Mouse (Mus musculus): ENCODE measurements around the gene Wdr5.
A peak's percentile ranks its signal among the peaks of the same experiment; 100 is the strongest.
"Not testable (repeated sequence)": the region's sequence is repeated elsewhere in the genome, so short reads cannot be mapped to it uniquely, and the experiment has no call there.

Wdr5 gene

DNA sequence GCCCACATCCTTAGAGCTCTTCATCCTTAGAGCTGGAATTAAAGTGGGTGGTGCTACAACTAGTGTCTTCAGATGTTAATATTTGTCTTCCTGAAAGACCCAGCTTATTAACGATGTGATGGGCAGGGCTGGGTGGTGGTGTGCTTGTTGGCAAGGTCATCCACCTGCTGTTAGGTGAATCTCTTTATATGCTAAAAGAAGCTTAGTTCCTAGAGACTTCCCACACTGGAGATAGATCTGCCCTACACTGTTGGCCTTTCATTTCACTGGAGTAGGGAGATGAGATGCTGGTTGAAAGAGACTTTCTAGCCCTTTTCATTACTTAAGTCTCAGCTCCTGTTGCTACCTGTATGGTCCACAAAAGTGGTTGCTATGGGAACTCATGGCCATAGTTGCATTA is 1.3 kb downstream of the Wdr5 start:
- DNase-seq (ENCODE audit: low read depth, low spot score): no peak
- H3K27me3 ChIP-seq (ENCODE audit: control insufficient read depth, insufficient read depth, low read length, poor library complexity, severe bottlenecking): no peaks in the 10 kb centered on the region
- peaks cover 6% of the 10 kb centered on the region; the same call in 1 of the 2 replicates for H3K36me3 ChIP-seq (ENCODE audit: control insufficient read depth, insufficient read depth, low read length, poor library complexity, severe bottlenecking)

- H3K36me3 ChIP-seq (ENCODE audit: control insufficient read depth, insufficient read depth, low read length, poor library complexity, severe bottlenecking): peaks cover 9% of the 10 kb centered on the region; the same call in 1 of the 2 replicates
- DNase-seq (ENCODE audit: low read depth, low spot score): peak; percentile 37
- no peaks in the 10 kb centered on the region for H3K27me3 ChIP-seq (ENCODE audit: control insufficient read depth, insufficient read depth, low read length, poor library complexity, severe bottlenecking)
Observed at GRCm38 (mm10) chr2:27518283-27518682, 3.3 kb downstream of the Wdr5 start.

DNA sequence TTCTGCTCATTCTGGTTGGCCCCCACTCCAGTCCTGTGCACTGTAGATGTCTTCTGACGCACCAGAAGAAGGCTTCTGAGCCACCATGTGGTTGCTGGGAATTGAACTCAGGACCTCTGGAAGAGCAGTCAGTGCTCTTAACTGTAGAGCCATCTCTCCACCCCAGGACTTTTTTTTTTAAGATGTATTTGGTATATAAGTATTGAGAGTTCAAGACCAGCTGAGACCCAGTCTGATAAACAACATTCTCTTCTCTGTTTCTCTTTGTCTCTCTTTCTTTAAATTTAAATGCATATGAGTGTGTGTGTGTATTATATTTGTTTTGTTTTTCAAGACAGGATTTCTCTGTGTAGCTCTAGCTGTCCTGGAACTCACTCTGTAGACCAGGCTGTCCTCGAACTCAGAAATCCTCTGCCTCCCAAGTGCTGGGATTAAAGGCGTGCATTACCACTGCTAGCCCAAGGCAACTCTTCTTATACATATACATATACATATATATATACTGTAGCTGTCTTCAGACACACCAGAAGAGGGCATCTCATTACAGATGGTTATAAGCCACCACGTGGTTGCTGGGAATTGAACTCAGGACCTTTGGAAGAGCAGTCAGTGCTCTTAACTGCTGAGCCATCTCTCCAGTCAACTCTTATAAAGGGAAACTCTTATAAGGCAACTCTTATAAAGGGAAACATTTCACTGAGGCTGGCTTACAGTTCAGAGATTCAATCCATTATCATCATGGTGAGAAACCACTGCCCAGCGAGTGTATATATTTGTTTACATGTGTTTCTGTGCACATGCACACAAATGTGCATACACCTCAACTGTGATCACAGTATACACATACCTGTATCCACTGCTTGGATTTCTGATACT is 23.7 kb downstream of the Wdr5 start:
- not testable (repeated sequence) for DNase-seq (ENCODE audit: low read depth, low spot score); H3K36me3 ChIP-seq (ENCODE audit: control insufficient read depth, insufficient read depth, low read length, poor library complexity, severe bottlenecking); H3K27me3 ChIP-seq (ENCODE audit: control insufficient read depth, insufficient read depth, low read length, poor library complexity, severe bottlenecking)

DNA sequence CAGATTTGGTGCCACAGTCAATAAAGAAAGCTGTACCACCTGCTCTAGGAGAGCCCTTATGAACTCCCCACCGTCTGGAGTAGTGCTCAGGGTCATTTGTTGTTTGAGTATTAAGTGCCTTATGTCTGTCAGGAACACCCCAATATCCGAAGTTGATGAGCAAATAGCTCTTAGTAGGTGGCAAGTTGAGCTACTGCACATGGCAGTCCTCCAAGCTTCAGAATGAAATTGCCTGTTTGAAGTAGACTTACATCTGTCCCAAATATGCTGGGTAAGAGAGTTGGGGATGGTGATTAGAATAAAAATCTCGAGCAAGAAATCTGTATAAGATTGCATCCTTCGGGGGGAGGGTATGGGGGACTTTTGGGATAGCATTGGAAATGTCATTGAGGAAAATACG is 24.4 kb downstream of the Wdr5 start:
- DNase-seq (ENCODE audit: low read depth, low spot score): peak; percentile 16
- no peaks in the 10 kb centered on the region for H3K27me3 ChIP-seq (ENCODE audit: control insufficient read depth, insufficient read depth, low read length, poor library complexity, severe bottlenecking)
- peaks cover 2% of the 10 kb centered on the region; the same call in 1 of the 2 replicates for H3K36me3 ChIP-seq (ENCODE audit: control insufficient read depth, insufficient read depth, low read length, poor library complexity, severe bottlenecking)

DNA sequence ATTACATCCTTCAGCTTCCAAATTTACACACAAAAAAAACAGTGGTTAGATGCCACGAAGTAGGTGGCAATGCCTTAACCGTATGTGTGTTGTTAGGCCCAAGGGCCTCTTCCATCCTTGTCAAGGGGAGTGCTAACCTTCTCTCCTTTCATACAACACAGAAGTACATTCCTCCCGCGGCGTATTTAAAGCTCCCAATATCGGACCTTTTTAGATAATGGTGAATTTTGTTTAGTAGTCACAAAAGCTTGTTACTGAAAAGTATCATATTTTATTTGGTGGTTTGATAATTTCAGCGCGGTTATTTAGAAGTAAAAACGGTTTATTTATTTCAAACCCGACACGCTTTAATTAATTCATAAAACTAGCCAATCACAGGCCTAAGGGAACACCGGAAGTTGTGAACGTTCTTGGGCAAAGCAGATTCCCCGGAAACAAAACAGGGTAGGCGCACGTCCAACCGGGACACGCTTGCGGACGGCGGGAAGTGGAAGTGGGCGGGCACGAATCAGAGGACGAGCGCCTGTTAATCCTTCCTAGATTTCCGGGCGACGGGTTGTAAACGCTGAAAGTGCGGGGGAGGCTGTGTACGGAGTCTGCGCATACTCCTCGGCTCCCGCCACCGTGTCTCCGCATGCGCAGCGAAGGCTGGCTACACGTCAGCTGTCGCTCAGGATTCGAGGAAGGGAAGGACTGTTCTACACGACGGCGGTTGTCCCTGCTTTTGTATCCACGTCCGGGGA is 25.0 kb downstream of the Wdr5 start:
- DNase-seq (ENCODE audit: low read depth, low spot score): peak; percentile 94
- peaks cover 2% of the 10 kb centered on the region; the same call in 1 of the 2 replicates for H3K36me3 ChIP-seq (ENCODE audit: control insufficient read depth, insufficient read depth, low read length, poor library complexity, severe bottlenecking)
- H3K27me3 ChIP-seq (ENCODE audit: control insufficient read depth, insufficient read depth, low read length, poor library complexity, severe bottlenecking): no peaks in the 10 kb centered on the region

GRCm38 (mm10) chr2:27540515-27540836 is 25.5 kb downstream of the Wdr5 start:
- Histone ChIP-seq H3K27me3 (ENCODE audit: control insufficient read depth, insufficient read depth, low read length, poor library complexity, severe bottlenecking) (no peaks in the 10 kb centered on the region), H3K36me3 (ENCODE audit: control insufficient read depth, insufficient read depth, low read length, poor library complexity, severe bottlenecking) (no peaks in the 10 kb centered on the region)
- no peak for DNase-seq (ENCODE audit: low read depth, low spot score)

DNA sequence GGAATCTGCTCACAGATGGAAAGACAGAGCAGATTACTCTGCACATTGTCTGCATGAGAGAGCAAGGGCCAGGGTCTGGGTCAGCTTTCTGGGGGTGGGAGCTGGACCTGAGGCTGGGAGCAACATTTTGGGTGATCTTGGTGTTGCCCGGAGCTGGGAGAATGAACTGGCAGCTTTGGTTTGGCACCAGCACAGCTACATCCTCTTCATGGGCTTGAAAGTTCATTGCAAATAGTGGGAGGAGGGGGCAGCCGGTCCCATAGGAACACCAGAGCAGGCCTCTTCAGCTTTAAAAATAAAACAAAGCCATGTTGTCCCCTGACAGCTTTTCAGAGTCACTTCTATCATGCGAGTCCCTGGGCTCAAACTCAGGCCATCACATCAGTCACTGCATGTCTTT is 26.3 kb downstream of the Wdr5 start:
- H3K27me3 ChIP-seq (ENCODE audit: control insufficient read depth, insufficient read depth, low read length, poor library complexity, severe bottlenecking): no peaks in the 10 kb centered on the region
- no peaks in the 10 kb centered on the region for H3K36me3 ChIP-seq (ENCODE audit: control insufficient read depth, insufficient read depth, low read length, poor library complexity, severe bottlenecking)
- no peak for DNase-seq (ENCODE audit: low read depth, low spot score)

DNA sequence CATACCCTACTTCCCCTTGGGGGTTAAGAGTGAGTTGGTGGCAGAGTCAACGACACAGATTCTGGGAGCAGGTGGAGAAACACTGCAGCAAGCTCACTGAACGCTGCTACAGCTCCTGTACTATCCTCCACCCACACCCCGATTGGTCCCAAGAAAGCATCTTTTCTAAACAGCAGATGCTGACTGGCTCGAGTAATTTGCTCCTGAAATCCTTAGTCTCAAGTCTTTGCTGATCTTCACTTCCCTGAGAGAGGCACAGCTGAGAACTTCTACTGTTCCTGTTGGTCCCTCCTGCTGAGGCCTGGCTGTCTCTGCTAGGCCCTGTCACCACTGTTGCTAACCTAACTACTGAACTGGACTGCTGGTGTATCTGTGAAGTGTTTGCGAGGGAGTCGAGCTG is 29.7 kb downstream of the Wdr5 start:
- Histone ChIP-seq H3K36me3 (ENCODE audit: control insufficient read depth, insufficient read depth, low read length, poor library complexity, severe bottlenecking) (no peaks in the 10 kb centered on the region), H3K27me3 (ENCODE audit: control insufficient read depth, insufficient read depth, low read length, poor library complexity, severe bottlenecking) (no peaks in the 10 kb centered on the region)
- DNase-seq (ENCODE audit: low read depth, low spot score): no peak

DNA sequence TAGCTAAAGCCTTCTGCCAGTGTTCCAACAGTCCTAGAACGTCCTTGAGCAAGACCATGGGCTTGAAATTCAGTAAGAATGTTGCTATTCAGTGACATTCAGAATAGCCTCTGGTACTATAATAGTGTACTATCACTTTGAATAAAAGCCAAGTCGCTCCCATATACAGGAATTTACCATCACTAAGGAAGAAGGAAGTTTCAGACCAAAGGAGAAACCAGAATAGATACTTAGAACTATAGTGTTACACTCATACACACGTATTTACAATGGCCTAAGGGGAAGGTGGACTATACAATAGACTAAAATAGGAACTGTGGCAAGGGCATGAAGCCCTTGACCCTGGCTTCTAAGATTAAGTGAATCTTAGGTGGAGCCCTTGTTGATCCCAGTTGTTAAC is 30.6 kb downstream of the Wdr5 start:
- not testable (repeated sequence) for H3K27me3 ChIP-seq (ENCODE audit: control insufficient read depth, insufficient read depth, low read length, poor library complexity, severe bottlenecking); DNase-seq (ENCODE audit: low read depth, low spot score); H3K36me3 ChIP-seq (ENCODE audit: control insufficient read depth, insufficient read depth, low read length, poor library complexity, severe bottlenecking)

GRCm38 (mm10) chr2:27546041-27546440 is 31.1 kb downstream of the Wdr5 start:
- not testable (repeated sequence) for H3K27me3 ChIP-seq (ENCODE audit: control insufficient read depth, insufficient read depth, low read length, poor library complexity, severe bottlenecking); H3K36me3 ChIP-seq (ENCODE audit: control insufficient read depth, insufficient read depth, low read length, poor library complexity, severe bottlenecking); DNase-seq (ENCODE audit: low read depth, low spot score)

GRCm38 (mm10) chr2:27547326-27547725 is 32.4 kb downstream of the Wdr5 start:
- DNase-seq (ENCODE audit: low read depth, low spot score): no peak
- H3K36me3 ChIP-seq (ENCODE audit: control insufficient read depth, insufficient read depth, low read length, poor library complexity, severe bottlenecking): no peaks in the 10 kb centered on the region
- no peaks in the 10 kb centered on the region for H3K27me3 ChIP-seq (ENCODE audit: control insufficient read depth, insufficient read depth, low read length, poor library complexity, severe bottlenecking)

- DNase-seq (ENCODE audit: low read depth, low spot score): no peak
- no peaks in the 10 kb centered on the region for H3K36me3 ChIP-seq (ENCODE audit: control insufficient read depth, insufficient read depth, low read length, poor library complexity, severe bottlenecking)
- no peaks in the 10 kb centered on the region for H3K27me3 ChIP-seq (ENCODE audit: control insufficient read depth, insufficient read depth, low read length, poor library complexity, severe bottlenecking)
Observed at GRCm38 (mm10) chr2:27547986-27548385, 33.0 kb downstream of the Wdr5 start.

DNA sequence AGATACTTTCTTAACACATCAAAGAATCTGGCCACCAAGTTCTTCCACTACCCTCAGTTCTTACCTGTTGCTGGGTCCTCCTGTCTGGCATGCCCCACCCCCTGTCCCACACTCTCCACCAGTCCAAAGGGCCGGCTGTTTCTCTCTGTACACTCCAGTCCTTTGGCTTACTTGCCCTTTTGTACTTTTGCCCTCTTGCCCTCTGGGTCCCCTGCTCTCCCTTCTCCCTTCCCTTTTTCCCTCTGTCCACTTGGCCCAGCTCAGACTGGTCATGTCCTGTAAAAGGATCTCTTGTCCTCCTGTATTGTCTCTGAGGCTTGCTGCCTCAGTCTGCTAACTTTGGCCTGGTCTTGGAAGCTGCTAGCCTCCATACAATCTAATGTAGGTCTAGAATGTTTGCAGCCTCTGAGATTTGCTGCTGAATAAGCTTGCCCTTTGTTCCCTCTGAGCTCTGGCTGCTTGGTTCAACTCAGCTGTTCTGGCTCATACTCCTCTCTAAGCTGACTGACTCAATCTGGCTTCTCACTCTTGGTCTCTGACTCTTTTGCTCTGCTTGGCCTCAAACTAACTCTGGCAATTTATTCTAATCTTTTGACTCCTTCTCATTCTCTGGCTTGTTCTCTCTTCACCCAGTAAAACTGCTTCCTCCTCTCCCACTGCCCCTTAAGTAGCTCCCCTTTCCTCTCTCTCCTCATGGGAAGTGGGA is 33.9 kb downstream of the Wdr5 start:
- H3K27me3 ChIP-seq (ENCODE audit: control insufficient read depth, insufficient read depth, low read length, poor library complexity, severe bottlenecking): no peaks in the 10 kb centered on the region
- DNase-seq (ENCODE audit: low read depth, low spot score): no peak
- no peaks in the 10 kb centered on the region for H3K36me3 ChIP-seq (ENCODE audit: control insufficient read depth, insufficient read depth, low read length, poor library complexity, severe bottlenecking)

DNA sequence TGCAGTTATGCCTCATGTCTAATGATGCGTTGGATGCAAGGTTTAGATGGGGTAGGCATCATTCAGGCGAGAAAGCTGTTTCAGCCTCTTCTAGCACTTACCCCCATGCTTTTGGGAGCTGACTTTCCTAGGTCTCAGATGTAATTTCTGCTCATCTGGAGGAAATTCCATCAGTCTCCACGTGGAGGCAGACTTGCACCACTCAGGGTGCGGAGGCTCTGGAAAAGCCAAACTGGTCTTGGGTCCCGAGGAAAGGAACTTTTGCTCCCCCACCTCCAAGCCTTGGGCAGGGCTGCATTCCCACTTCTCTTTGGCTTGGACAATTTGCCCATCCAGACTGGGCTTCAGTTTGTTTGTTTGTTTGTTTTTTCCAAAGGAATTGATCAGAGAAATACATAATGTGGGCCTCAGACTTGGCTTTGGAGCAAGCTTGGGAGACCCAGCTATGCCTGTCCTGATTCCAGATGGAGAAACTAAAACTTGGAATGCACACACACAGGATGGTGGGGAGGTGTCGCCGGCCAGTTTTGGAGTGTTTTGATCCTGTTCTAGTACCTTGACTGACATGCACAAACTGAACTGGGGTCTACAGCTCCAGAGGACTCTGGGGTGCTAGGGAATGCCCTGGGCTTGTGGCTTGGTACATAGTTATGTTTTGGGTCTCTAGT is 37.8 kb downstream of the Wdr5 start:
- no peaks in the 10 kb centered on the region for H3K27me3 ChIP-seq (ENCODE audit: control insufficient read depth, insufficient read depth, low read length, poor library complexity, severe bottlenecking)
- H3K36me3 ChIP-seq (ENCODE audit: control insufficient read depth, insufficient read depth, low read length, poor library complexity, severe bottlenecking): no peaks in the 10 kb centered on the region
- peak; percentile 43 for DNase-seq (ENCODE audit: low read depth, low spot score)
